Mouse (Mus musculus): ENCODE results near the gene Gdap1l1. TPM values are rescaled to one million over a fixed set of nuclear protein-coding genes. Genes with fewer than 3 reads are reported as not detected.
"Not testable (repeated sequence)": the region's sequence is repeated elsewhere in the genome, so short reads cannot be mapped to it uniquely, and the experiment has no call there.

Gene Gdap1l1
- polyA plus RNA-seq, 1 experiment from 2014 or later = 5.2 TPM

DNA sequence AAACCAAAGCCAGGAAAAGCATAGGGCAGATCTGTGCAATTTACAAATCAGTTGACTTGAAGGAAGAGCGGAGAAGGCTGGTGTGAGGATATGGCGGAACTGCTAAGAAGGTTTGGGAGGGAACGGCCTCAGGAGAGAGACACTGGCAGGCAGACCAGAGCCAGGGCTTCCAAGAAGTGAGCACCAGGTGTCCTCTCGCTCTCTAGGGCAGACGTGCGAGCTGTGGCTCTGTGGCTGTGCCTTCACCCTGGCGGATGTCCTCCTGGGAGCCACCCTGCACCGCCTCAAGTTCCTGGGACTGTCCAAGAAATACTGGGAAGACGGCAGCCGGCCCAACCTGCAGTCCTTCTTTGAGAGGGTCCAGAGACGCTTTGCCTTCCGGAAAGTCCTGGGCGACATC, 15.1 kb downstream of the Gdap1l1 start:
- Histone ChIP-seq H3K9ac (ENCODE audit: low read length) (no peak overlapping the region), H3K4me3 (replicated peaks; ENCODE audit: low read length) (no peak overlapping the region), H3K36me3 (ENCODE audit: control insufficient read depth, insufficient read depth, low read length) (no peaks in the 10 kb centered on the region), H3K4me1 (ENCODE audit: control insufficient read depth, insufficient read depth, low read length) (no peaks in the 10 kb centered on the region), H3K9me3 (replicated peaks; ENCODE audit: control insufficient read depth, low read length) (no peaks in the 10 kb centered on the region), H3K27me3 (ENCODE audit: control insufficient read depth, insufficient read depth, low read length) (no peaks in the 10 kb centered on the region; the same call in none of the 2 replicates), H3K4me2 (ENCODE audit: low read depth, low read length) (no peak overlapping the region), H3K27ac (ENCODE audit: low read length) (no peak overlapping the region)
- WGBS = 81% methylated on average over 13 of the region's 13 CpGs
- ATAC-seq (ENCODE audit: insufficient read depth, low FRiP score) = no peak

DNA sequence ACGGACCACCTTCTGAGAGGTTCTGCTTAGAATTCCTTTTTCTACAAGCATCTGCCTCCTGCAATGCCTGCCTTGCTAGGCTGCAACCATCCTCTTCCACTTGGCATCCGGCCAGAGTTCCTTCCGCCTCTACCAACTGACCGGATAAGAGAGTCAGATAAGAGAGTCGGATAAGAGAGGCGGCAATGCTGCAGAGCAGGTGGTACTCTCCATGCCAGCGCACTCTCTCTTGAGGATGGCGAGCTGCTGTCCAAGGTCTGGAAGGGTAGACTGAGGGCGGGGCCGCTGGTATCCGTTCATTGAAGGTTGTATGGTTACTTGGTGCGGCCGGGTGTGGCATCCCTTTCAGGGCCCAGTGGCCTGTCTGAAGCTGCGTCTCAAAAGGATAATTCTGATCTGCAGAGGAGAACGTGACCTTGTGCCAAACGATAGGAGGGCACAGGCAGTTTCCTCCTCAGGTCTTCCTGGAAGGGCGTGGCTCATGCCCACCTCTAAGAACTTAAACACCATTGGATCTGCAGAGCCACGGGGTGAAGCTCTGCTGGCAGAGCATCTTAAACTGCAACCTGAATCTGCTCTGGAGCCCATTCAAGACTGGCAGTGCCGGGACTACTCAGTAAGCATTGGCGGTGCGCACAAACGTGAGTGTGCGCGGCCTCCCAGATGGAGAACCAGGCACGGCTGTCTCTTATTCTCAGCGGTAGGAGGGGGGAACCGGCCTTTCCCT, 20.4 kb downstream of the Gdap1l1 start:
- WGBS = 48% methylated on average over 27 of the region's 27 CpGs
- 0 out of 2 replicates have a peak, but pooled peaks have one; percentile 19 for ATAC-seq (ENCODE audit: insufficient read depth, low FRiP score)
- Histone ChIP-seq H3K4me1 (ENCODE audit: control insufficient read depth, insufficient read depth, low read length) (0 out of 2 replicates have a peak, but pooled peaks cover 2% of the 10 kb centered on the region), H3K9me3 (replicated peaks; ENCODE audit: control insufficient read depth, low read length) (no peaks in the 10 kb centered on the region), H3K36me3 (ENCODE audit: control insufficient read depth, insufficient read depth, low read length) (no peaks in the 10 kb centered on the region), H3K4me3 (replicated peaks; ENCODE audit: low read length) (no peak overlapping the region), H3K4me2 (ENCODE audit: low read depth, low read length) (no peak overlapping the region), H3K27me3 (ENCODE audit: control insufficient read depth, insufficient read depth, low read length) (peaks cover 8% of the 10 kb centered on the region), H3K27ac (ENCODE audit: low read length) (no peak overlapping the region), H3K9ac (ENCODE audit: low read length) (no peak overlapping the region)

GRCm38 (mm10) chr2:163459380-163459779, 21.1 kb downstream of the Gdap1l1 start:
- Histone ChIP-seq H3K9ac (ENCODE audit: low read length) (no peak overlapping the region), H3K9me3 (replicated peaks; ENCODE audit: control insufficient read depth, low read length) (no peaks in the 10 kb centered on the region), H3K27me3 (ENCODE audit: control insufficient read depth, insufficient read depth, low read length) (peaks cover 8% of the 10 kb centered on the region), H3K36me3 (ENCODE audit: control insufficient read depth, insufficient read depth, low read length) (no peaks in the 10 kb centered on the region), H3K4me3 (replicated peaks; ENCODE audit: low read length) (no peak overlapping the region), H3K4me1 (ENCODE audit: control insufficient read depth, insufficient read depth, low read length) (0 out of 2 replicates have a peak, but pooled peaks cover 2% of the 10 kb centered on the region), H3K4me2 (ENCODE audit: low read depth, low read length) (no peak overlapping the region), H3K27ac (ENCODE audit: low read length) (no peak overlapping the region)
- ATAC-seq (ENCODE audit: insufficient read depth, low FRiP score) = no peak; the same call in 1 of the 2 replicates
- whole genome bisulfite sequencing = 29% methylated on average over 10 of the region's 10 CpGs

- no peaks in the 10 kb centered on the region; the same call in 1 of the 2 replicates for H3K36me3 ChIP-seq (ENCODE audit: control insufficient read depth, insufficient read depth, low read length)
- H3K9ac ChIP-seq (ENCODE audit: low read length) = no peak overlapping the region
- no peak overlapping the region for H3K4me2 ChIP-seq (ENCODE audit: low read depth, low read length)
- no peak overlapping the region for H3K27ac ChIP-seq (ENCODE audit: low read length)
- H3K4me1 ChIP-seq (ENCODE audit: control insufficient read depth, insufficient read depth, low read length) = 0 out of 2 replicates have a peak, but pooled peaks cover 2% of the 10 kb centered on the region
- H3K27me3 ChIP-seq (ENCODE audit: control insufficient read depth, insufficient read depth, low read length) = peaks cover 8% of the 10 kb centered on the region
- 82% methylated on average over 8 of the region's 8 CpGs for WGBS
- H3K4me3 ChIP-seq (replicated peaks; ENCODE audit: low read length) = no peak overlapping the region
- ATAC-seq (ENCODE audit: insufficient read depth, low FRiP score) = no peak
- no peaks in the 10 kb centered on the region for H3K9me3 ChIP-seq (replicated peaks; ENCODE audit: control insufficient read depth, low read length)
These were observed 22.3 kb downstream of the Gdap1l1 start for GRCm38 (mm10) chr2:163460622-163461021.

- WGBS = 92% methylated on average over 9 of the region's 9 CpGs
- not testable (repeated sequence) for H3K4me1 ChIP-seq (ENCODE audit: control insufficient read depth, insufficient read depth, low read length); H3K4me2 ChIP-seq (ENCODE audit: low read depth, low read length); H3K4me3 ChIP-seq (replicated peaks; ENCODE audit: low read length); H3K36me3 ChIP-seq (ENCODE audit: control insufficient read depth, insufficient read depth, low read length); H3K9me3 ChIP-seq (replicated peaks; ENCODE audit: control insufficient read depth, low read length); H3K27ac ChIP-seq (ENCODE audit: low read length); H3K27me3 ChIP-seq (ENCODE audit: control insufficient read depth, insufficient read depth, low read length); H3K9ac ChIP-seq (ENCODE audit: low read length); ATAC-seq (ENCODE audit: insufficient read depth, low FRiP score)
These were observed 23.0 kb downstream of the Gdap1l1 start for GRCm38 (mm10) chr2:163461307-163461706.

GRCm38 (mm10) chr2:163462386-163462785, 24.1 kb downstream of the Gdap1l1 start:
- Histone ChIP-seq H3K9ac (ENCODE audit: low read length) (no peak overlapping the region), H3K4me1 (ENCODE audit: control insufficient read depth, insufficient read depth, low read length) (0 out of 2 replicates have a peak, but pooled peaks cover 6% of the 10 kb centered on the region), H3K4me3 (replicated peaks; ENCODE audit: low read length) (no peak overlapping the region), H3K9me3 (replicated peaks; ENCODE audit: control insufficient read depth, low read length) (no peaks in the 10 kb centered on the region), H3K27me3 (ENCODE audit: control insufficient read depth, insufficient read depth, low read length) (peaks cover 8% of the 10 kb centered on the region), H3K27ac (ENCODE audit: low read length) (no peak overlapping the region), H3K36me3 (ENCODE audit: control insufficient read depth, insufficient read depth, low read length) (no peaks in the 10 kb centered on the region; the same call in 1 of the 2 replicates), H3K4me2 (ENCODE audit: low read depth, low read length) (no peak overlapping the region)
- 55% methylated on average over 5 of the region's 5 CpGs for WGBS
- ATAC-seq (ENCODE audit: insufficient read depth, low FRiP score) = no peak

DNA sequence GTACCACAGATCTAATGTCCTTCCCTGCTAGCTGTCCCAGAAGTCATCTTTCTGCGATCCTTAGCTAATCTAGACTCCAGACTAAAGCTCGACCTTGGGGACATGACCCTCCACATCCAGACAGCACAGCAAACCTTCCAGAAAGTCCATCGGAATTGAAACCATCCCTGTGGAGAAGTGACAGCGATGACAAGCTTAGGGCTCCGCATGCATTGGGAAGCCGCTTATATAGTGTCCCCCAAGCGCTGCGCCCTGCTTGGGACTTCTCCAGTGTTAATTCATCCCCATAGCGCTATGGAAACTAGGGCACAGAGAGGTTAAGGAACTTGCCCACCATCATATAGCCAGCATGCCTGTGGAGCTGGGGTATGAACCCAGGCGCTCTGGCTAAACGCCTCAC, 24.5 kb downstream of the Gdap1l1 start:
- no peak for ATAC-seq (ENCODE audit: insufficient read depth, low FRiP score)
- Histone ChIP-seq H3K9ac (ENCODE audit: low read length) (no peak overlapping the region), H3K27ac (ENCODE audit: low read length) (no peak overlapping the region), H3K36me3 (ENCODE audit: control insufficient read depth, insufficient read depth, low read length) (no peaks in the 10 kb centered on the region; the same call in 1 of the 2 replicates), H3K27me3 (ENCODE audit: control insufficient read depth, insufficient read depth, low read length) (peaks cover 8% of the 10 kb centered on the region), H3K4me1 (ENCODE audit: control insufficient read depth, insufficient read depth, low read length) (0 out of 2 replicates have a peak, but pooled peaks cover 6% of the 10 kb centered on the region), H3K4me3 (replicated peaks; ENCODE audit: low read length) (no peak overlapping the region), H3K9me3 (replicated peaks; ENCODE audit: control insufficient read depth, low read length) (no peaks in the 10 kb centered on the region), H3K4me2 (ENCODE audit: low read depth, low read length) (no peak overlapping the region)
- 69% methylated on average over 11 of the region's 11 CpGs for WGBS

- H3K36me3 ChIP-seq (ENCODE audit: control insufficient read depth, insufficient read depth, low read length) = no peaks in the 10 kb centered on the region; the same call in 1 of the 2 replicates
- H3K4me3 ChIP-seq (replicated peaks; ENCODE audit: low read length) = no peak overlapping the region
- H3K9me3 ChIP-seq (replicated peaks; ENCODE audit: control insufficient read depth, low read length) = no peaks in the 10 kb centered on the region
- H3K4me1 ChIP-seq (ENCODE audit: control insufficient read depth, insufficient read depth, low read length) = 0 out of 2 replicates have a peak, but pooled peaks cover 6% of the 10 kb centered on the region
- H3K27me3 ChIP-seq (ENCODE audit: control insufficient read depth, insufficient read depth, low read length) = peaks cover 8% of the 10 kb centered on the region
- H3K27ac ChIP-seq (ENCODE audit: low read length) = no peak overlapping the region
- no peak overlapping the region for H3K9ac ChIP-seq (ENCODE audit: low read length)
- no peak for ATAC-seq (ENCODE audit: insufficient read depth, low FRiP score)
- H3K4me2 ChIP-seq (ENCODE audit: low read depth, low read length) = no peak overlapping the region
- WGBS = 51% methylated on average over 10 of the region's 10 CpGs
These were observed 25.0 kb downstream of the Gdap1l1 start for GRCm38 (mm10) chr2:163463251-163463769.

DNA sequence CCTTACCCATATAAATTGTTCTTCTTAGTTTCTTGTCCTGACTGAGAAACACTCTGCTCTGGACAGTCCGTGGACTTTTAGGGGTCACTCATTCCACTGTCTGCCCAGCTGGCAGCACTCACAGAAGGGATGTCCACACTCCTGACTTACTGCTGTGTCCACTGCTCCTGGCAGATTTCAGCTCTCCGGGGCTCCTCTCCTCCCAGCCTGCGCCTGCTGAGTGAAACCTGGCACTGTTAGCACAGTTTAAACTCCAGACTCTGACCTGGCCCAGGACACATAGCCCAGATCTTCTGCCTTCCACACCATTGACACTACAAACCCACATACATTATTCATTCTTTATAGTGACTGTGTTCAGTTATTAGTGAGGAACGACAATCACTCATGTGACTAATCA, 25.7 kb downstream of the Gdap1l1 start:
- no peak for ATAC-seq (ENCODE audit: insufficient read depth, low FRiP score)
- Histone ChIP-seq H3K4me1 (ENCODE audit: control insufficient read depth, insufficient read depth, low read length) (0 out of 2 replicates have a peak, but pooled peaks cover 4% of the 10 kb centered on the region), H3K27me3 (ENCODE audit: control insufficient read depth, insufficient read depth, low read length) (peaks cover 2% of the 10 kb centered on the region; the same call in 1 of the 2 replicates), H3K4me3 (replicated peaks; ENCODE audit: low read length) (no peak overlapping the region), H3K27ac (ENCODE audit: low read length) (no peak overlapping the region), H3K9me3 (replicated peaks; ENCODE audit: control insufficient read depth, low read length) (no peaks in the 10 kb centered on the region), H3K9ac (ENCODE audit: low read length) (no peak overlapping the region), H3K36me3 (ENCODE audit: control insufficient read depth, insufficient read depth, low read length) (peaks cover 4% of the 10 kb centered on the region; the same call in 1 of the 2 replicates), H3K4me2 (ENCODE audit: low read depth, low read length) (no peak overlapping the region)
- WGBS = 63% methylated on average over 4 of the region's 4 CpGs
